Mouse (Mus musculus): ENCODE measurements around the gene Ccdc51.

Ccdc51 gene

DNA sequence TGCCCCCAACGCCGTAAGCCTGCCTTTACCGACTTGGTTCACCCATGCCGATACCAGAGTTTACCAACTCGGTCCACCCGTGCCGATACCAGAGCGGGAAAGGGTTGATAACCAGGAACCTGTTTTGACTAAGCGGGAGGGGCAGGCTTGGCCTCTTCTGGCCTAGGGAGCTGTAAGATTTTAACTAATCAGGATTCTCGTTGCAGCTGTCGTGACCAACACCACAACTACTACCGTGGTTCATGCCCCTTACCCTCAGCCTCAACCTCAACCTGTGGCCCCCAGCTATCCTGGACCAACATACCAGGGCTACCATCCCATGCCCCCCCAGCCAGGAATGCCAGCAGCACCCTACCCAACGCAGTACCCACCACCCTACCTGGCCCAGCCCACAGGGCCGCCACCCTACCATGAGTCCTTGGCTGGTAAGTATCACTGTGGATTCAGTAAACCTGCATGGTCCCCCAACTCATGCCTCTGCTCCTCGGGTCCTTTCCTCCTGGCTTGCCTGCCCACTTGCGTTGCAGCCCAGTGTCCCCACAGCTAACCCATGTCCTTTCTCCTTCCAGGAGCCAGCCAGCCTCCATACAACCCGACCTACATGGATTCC lies 26.1 kb upstream of the Ccdc51 start:
- in situ Hi-C loops (cut with MseI, MboI): loop anchor here (5.0 to 10.0 kb wide), 2 partner anchors 51 to 54 kb away; no protein-coding TSS in a partner anchor

DNA sequence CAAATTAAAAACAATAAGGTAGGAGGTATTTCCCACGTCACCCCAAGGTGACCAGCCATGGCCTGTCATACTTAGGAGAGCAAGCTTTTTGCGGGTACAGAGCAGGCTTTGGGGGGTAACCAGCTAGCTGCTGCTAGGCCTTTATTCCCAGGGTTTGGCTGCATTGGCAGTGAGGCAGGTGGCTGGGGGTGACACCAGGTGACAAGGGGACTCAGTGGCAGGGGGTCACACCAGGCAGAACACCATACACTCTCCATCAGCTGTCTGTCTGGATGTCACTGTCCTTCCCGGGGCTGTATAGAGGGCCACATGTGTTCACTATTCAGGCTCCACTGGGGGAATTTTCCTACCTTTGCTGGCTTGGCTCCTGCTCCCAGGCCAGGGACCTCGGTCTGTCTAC lies 25.4 kb upstream of the Ccdc51 start:
- in situ Hi-C loops (cut with MseI, MboI): loop anchor here (5.0 to 10.0 kb wide), 2 partner anchors 52 to 55 kb away; no protein-coding TSS in a partner anchor

DNA sequence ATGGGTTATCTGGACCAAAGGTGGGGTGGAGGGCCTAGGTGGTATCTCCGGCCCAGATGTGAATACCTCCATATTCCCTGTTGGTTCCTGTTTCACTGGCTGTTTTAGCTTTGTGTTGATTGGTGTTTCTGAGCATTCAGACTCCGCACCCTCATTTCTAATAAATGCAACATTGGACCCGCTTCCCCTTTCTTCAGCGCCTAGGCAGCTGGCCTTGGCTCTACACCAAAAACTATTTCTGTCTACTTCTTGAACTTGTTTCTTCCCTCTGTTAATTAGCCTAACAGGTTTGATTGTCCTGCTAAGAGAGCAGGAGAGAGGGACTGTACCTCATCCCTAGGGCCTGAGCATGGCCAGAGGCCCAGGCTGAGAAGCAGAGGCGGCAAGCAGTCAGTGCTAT lies 24.8 kb upstream of the Ccdc51 start:
- in situ Hi-C loops (cut with MseI, MboI): loop anchor here (5.0 to 10.0 kb wide), 2 partner anchors 53 to 55 kb away; no protein-coding TSS in a partner anchor

DNA sequence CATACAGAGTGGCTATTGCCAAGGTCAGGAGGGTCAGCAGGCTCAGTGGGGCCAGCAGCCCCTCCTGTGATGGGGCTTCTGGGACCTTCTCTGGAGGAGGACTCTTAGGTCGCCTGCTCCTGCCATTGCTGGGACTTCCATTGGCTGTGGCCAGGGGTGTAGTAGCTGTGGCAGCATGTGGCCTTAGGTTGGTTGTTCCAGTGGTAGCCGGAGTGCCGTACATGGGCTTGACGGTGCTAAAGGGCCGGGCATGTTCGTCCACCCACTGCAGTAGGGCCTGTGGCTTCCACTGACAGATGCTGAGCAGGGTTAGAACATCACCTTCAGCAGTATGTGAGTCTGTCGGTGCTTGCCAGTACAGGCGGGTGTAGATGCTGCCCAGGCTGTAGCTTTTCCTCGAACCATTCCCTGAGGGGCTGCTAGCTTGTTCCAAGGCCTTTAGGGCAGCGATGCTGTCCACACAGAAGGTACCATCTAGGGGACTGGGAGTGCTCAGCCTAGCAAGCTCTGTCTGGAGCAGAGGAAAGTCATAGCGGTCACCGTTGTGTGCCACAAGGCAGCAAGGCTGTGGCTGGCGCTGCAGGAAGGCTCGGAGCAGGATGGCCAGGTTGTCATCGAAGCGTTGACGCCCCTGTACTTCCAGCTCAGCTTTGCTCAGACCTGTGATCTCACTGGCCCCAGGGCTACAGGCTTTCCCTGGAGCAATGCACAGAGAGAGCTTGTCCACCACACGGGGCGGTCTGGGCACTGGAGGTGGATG lies 24.1 kb upstream of the Ccdc51 start:
- in situ Hi-C loops (cut with MseI, MboI): loop anchor here (5.0 to 10.0 kb wide), 2 partner anchors 53 to 56 kb away; no protein-coding TSS in a partner anchor

DNA sequence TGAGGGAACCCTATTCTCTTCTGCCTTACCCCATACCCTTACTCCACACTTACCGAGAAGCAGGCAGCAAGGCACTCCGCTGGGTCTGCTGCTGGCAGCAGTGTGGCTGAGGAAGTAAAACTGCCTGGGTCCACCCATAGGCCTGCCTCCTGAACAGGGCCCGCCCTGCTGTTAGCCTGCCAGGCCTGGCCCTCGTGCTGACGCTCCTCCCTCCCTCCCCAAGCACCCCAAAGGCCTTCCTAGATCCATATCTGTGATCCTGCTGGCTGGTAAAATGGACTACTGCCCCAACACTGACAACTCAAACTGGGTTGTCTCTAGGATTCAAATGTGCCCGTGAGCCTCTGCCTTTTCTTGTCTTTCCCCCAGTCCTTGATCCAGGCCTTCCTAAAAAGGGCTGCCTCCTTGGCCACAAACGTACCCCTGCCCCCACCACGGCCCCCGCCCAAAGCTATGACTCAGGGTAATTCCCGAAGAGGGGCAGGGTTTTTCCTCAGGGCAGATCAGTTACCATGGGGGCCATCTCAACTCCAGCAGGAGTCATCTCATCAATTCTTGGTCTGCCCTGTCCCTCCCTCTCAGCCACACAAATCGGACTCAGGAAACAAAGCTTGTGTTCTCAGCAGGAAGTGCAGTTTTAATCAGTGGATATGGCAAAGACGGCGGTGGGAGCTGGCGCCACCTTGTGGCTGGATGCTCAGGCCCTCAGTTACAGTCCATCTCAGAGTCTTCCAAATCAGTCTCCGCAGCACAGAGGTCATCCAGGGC lies 23.0 kb upstream of the Ccdc51 start, which contains the start of gene Trex1:
TSS of gene Trex1 (minus strand) at position 599 of the 768 bp plus-strand sequence.
- in situ Hi-C loops (cut with MseI, MboI): loop anchor here (5.0 to 10.0 kb wide), 2 partner anchors 55 to 57 kb away; no protein-coding TSS in a partner anchor

DNA sequence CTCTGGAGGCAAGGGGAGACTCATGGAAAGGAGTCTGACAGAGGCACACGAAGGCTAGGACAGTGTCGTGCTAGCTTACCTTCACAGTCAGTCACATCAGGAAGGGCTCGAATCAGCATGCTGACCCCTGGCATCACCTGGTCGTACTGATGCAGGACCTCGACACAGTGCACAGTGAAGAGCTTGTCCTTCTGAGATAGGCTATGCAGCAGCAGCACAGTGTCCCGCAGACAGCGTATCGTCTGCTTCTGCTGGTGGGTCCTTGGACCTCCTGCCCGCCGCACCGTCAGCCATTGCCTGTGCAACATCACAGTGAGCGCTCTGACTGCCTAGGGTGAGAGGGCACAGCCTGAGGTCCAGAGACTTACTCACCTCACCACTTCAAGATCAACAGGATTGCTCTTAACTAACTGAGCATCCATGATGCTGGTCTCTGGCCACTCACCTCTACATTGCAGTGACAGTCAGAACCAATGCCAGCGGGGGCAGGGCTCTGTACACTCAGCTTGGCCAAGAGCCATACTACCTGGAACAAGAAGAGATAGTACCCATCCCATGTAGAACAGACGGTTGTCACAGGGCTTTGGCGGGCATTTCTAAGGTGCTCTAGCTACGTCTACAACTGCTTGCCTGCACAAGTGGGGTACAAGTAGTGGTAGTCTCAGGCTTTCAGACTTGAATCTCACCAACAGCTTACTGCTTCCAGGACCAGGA lies 22.0 kb upstream of the Ccdc51 start:
- in situ Hi-C loops (cut with MseI, MboI): no loop called here

GRCm38 (mm10) chr9:109060898-109061295 lies 21.4 kb upstream of the Ccdc51 start:
- in situ Hi-C loops (cut with MseI, MboI): no loop called here

GRCm38 (mm10) chr9:109068095-109068735 lies 14.1 kb upstream of the Ccdc51 start:
- in situ Hi-C loops (cut with MseI, MboI): no loop called here

DNA sequence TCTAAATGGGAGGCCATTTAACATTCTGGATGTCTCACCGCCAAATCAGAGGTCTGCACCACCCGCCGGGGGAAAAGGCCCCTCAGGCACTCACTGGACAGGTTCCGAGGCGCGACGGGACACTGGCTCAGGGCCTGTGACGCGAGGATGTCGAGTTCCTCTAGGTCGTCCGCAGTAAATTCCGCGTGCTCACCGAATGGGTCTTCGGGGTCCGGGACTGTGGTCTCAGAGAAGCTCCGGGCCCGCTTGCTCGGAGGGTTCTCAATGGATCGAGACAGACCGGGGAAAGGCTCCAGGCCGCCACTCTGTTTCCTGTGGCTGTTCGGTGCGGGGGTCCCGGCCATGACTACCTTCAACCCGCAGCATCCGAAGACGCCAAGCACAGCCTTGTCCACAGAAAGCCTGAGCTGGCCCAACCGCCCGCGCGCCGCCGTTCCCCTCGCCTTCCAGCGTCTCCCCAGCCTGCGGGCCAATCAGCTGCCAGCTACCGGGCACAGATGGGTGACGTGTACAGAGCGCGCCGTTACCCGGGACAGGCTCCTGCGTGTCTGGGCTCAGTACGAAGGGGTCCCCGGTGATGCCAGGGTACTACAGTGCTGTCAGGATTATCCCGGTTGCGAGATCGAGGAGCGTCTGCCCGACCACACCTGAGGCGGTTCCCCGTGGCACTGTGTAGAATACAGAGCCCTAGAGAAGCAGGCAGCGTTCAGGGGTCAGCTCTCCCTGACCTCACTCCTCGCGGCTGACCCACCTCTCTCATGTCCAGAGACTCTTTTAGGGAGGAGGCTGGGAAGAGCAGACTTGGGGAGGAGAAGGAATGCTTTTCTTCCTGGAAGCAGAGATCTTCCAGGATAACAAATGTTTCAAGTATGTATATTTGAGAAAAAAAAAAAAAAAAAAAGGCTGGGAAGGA lies 8.4 kb upstream of the Ccdc51 start, which contains the start of gene Atrip:
TSS of gene Atrip (minus strand) at position 464 of the 913 bp plus-strand sequence.
- in situ Hi-C loops (cut with MseI, MboI): loop anchor here in 1 of 2 experiments (5.0 kb wide), 1 partner anchor 67 kb away; no protein-coding TSS in a partner anchor

DNA sequence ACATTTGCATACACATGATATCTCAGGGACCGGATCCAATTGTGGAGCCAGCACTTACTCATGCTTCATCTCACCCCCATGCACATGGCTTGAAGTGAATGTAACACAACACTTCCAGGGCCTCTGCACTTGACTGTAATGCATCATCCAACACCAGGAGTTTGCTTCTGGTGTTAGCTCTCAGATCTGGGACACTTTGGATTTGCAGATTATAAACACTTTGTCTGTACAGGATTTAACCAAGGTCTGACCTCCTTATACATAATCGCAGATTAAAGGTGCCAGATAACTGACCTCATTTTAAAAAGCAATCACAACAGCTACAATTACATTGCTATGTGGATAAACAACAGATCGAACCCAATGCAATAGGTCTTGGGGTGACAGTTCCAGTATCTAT lies 1.8 kb upstream of the Ccdc51 start:
- in situ Hi-C loops (cut with MseI, MboI): no loop called here

- in situ Hi-C loops (cut with MseI, MboI): no loop called here
Measured at GRCm38 (mm10) chr9:109081749-109082123, 557 bp upstream of the Ccdc51 start.

DNA sequence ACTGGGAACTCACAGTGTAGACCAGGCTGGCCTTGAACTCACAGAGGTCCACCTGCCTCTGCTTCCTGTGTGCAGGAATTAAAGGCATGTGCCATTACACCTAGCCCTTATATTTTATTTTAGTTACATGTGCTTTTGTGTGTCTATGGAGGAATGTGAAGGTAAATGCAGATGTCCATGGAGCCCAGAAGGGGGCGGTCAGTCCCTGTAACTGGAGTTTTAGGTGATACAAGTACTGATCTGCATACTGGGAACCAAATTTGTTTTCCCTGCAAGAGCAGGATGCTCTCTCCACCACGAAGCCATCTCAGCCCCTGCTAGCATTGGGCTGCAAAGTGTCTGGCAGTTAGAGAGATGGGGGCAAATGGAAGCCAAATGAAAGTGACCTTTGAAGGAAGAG lies 2.6 kb downstream of the Ccdc51 start:
- in situ Hi-C loops (cut with MseI, MboI): loop anchor here (5.0 kb wide), 1 partner anchor 37 kb away; no protein-coding TSS in a partner anchor

- in situ Hi-C loops (cut with MseI, MboI): loop anchor here (5.0 kb wide), 1 partner anchor 34 kb away; no protein-coding TSS in a partner anchor
Measured at GRCm38 (mm10) chr9:109087987-109088386, 5.7 kb downstream of the Ccdc51 start.

- in situ Hi-C loops (cut with MseI, MboI): no loop called here
Measured at GRCm38 (mm10) chr9:109090446-109090845, 8.2 kb downstream of the Ccdc51 start.

GRCm38 (mm10) chr9:109091802-109092201 lies 9.5 kb downstream of the Ccdc51 start:
- in situ Hi-C loops (cut with MseI, MboI): no loop called here

GRCm38 (mm10) chr9:109092799-109093198 lies 10.5 kb downstream of the Ccdc51 start:
- in situ Hi-C loops (cut with MseI, MboI): no loop called here

DNA sequence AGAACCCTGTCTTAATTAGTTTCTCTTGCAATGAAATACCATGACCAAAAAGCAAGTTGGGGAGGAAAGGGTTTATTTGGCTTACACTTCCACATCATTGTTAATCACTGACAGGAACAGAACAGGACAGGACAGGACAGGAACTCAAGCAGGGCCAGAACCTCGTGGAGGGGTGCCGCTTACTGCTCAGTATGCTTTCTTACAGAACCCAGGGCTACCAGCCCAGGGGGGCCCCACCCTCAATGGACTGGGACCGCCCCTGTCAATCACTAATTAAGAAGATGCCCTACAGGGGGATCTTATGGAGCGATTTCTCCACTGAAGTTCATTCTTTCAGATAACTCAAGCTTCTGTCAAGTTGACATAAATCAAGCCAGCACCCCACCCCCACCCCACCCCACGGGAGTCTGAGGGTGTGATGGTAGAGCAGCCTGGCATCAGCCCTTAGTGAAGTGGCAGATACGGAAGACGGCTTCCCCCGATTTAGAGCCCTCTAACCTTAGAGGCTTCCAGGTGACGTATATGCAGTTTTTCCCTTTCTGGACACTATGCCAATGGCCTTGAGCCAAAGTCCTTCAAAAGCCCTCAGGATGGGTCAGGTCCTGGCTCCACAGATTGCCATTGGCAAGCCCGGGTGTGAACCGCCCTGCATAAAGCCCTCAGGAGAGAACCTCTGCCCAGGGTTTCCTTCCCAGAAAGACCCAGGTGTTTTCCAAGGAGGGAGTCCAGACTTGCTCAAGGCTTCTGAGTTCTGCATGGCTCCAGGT lies 11.7 kb downstream of the Ccdc51 start:
- in situ Hi-C loops (cut with MseI, MboI): no loop called here

GRCm38 (mm10) chr9:109094553-109095136 lies 12.4 kb downstream of the Ccdc51 start:
- in situ Hi-C loops (cut with MseI, MboI): no loop called here
